Mouse (Mus musculus) midbrain, postnatal 0 days (tissue): ENCODE measurements at regions not wholly inside any gene's neighbourhood (a gene's known extent, or its start where the extent isn't known, plus 50 kb on each side); places are given as distances from the start of the nearest gene placed in this dataset.

ENCODE experiments used
- ATAC-seq: fragments of 200-750 bp; cut with Nextera tagmentation; 2 replicates; pipeline ENCODE4 v1.8.0; 2017; ENCODE audit warnings: moderate number of reproducible peaks, mild to moderate bottlenecking, moderate TSS enrichment, moderate library complexity; ENCODE audit not compliant: low FRiP score
- DNase-seq: peaks from one replicate; pipeline ENCODE4 v3.0.0-alpha.2; 2015; ENCODE audit warnings: low spot score
- H3K27ac ChIP-seq: fragments of 300-500 bp; sonication (generic); 2 replicates; pipeline ENCODE4 v1.5.1; 2014; ENCODE audit warnings: low read depth, mild to moderate bottlenecking, low read length, mixed read lengths
- H3K27me3 ChIP-seq: fragments of 300-500 bp; sonication (generic); 2 replicates; pipeline ENCODE4 v1.6.1; 2014; ENCODE audit warnings: low read length, control low read depth, mixed read lengths; ENCODE audit not compliant: insufficient read depth
- H3K36me3 ChIP-seq: fragments of 300-500 bp; sonication (generic); 2 replicates; pipeline ENCODE4 v1.6.1; 2014; ENCODE audit warnings: low read length, control low read depth, mixed read lengths; ENCODE audit not compliant: insufficient read depth
- H3K4me1 ChIP-seq: fragments of 300-500 bp; sonication (generic); 2 replicates; pipeline ENCODE4 v1.6.1; 2014; ENCODE audit warnings: mild to moderate bottlenecking, control low read depth, antibody characterized with exemption, low read length, mixed read lengths; ENCODE audit not compliant: insufficient read depth
- H3K4me2 ChIP-seq: fragments of 300-500 bp; sonication (generic); 2 replicates; pipeline ENCODE4 v1.6.1; 2014; ENCODE audit warnings: low read depth, mild to moderate bottlenecking, low read length, mixed read lengths; ENCODE audit not compliant: poor library complexity, severe bottlenecking
- H3K4me3 ChIP-seq: fragments of 300-500 bp; sonication (generic); 2 replicates; pipeline ENCODE4 v1.5.1; 2014; ENCODE audit warnings: low read depth, mild to moderate bottlenecking, low read length, moderate library complexity
- H3K9ac ChIP-seq: fragments of 300-500 bp; sonication (generic); replicated peaks from 2 replicates; pipeline ENCODE4 v1.6.1; 2014; ENCODE audit warnings: mild to moderate bottlenecking, low read length, moderate library complexity, mixed read lengths; ENCODE audit not compliant: poor library complexity, severe bottlenecking
- H3K9me3 ChIP-seq: fragments of 300-500 bp; sonication (generic); 2 replicates; pipeline ENCODE4 v1.6.1; 2016; ENCODE audit warnings: low read length, control low read depth
- CTCF ChIP-seq: IDR thresholded peaks from 2 replicates; pipeline ENCODE4 v1.5.1; 2016; ENCODE audit warnings: antibody characterized with exemption, mild to moderate bottlenecking
- WGBS: fragments of 180-500 bp; shearing (Covaris S2); extraction: QIAGEN DNeasy Blood & Tissue Kit; methylation state at CpG from one replicate; pipeline ENCODE4 v1.1.7; 2014; 5-methylcytosine and 5-hydroxymethylcytosine counted together

- Histone ChIP-seq H3K4me1 (no peaks in the 10 kb centered on the region), H3K4me2 (no peak overlapping the region), H3K27me3 (no peaks in the 10 kb centered on the region), H3K9me3 (no peaks in the 10 kb centered on the region), H3K27ac (no peak overlapping the region), H3K36me3 (no peaks in the 10 kb centered on the region), H3K4me3 (no peak overlapping the region), H3K9ac (no peak overlapping the region)
- ATAC-seq (no peak), DNase-seq (no peak)
- TF ChIP-seq CTCF = no peak
- 88% methylated on average over 2 of the region's 2 CpGs for WGBS
Measured at GRCm38 (mm10) chr3:114790005-114790404, 113.9 kb upstream of the Olfm3 start.

- Histone ChIP-seq H3K9me3 (no peaks in the 10 kb centered on the region), H3K4me2 (no peak overlapping the region), H3K9ac (no peak overlapping the region), H3K36me3 (no peaks in the 10 kb centered on the region), H3K27me3 (no peaks in the 10 kb centered on the region), H3K4me3 (no peak overlapping the region), H3K4me1 (no peaks in the 10 kb centered on the region), H3K27ac (no peak overlapping the region)
- TF ChIP-seq CTCF = no peak
- DNase-seq (no peak), ATAC-seq (no peak)
- WGBS = 85% methylated on average over 2 of the region's 2 CpGs
Measured at GRCm38 (mm10) chr3:114833120-114833519, 70.8 kb upstream of the Olfm3 start.
